Mouse (Mus musculus): ENCODE measurements around the gene Fignl2.
A peak's percentile ranks its signal among the peaks of the same experiment; 100 is the strongest.
"Not testable (repeated sequence)": the region's sequence is repeated elsewhere in the genome, so short reads cannot be mapped to it uniquely, and the experiment has no call there.

The Fignl2 gene

DNA sequence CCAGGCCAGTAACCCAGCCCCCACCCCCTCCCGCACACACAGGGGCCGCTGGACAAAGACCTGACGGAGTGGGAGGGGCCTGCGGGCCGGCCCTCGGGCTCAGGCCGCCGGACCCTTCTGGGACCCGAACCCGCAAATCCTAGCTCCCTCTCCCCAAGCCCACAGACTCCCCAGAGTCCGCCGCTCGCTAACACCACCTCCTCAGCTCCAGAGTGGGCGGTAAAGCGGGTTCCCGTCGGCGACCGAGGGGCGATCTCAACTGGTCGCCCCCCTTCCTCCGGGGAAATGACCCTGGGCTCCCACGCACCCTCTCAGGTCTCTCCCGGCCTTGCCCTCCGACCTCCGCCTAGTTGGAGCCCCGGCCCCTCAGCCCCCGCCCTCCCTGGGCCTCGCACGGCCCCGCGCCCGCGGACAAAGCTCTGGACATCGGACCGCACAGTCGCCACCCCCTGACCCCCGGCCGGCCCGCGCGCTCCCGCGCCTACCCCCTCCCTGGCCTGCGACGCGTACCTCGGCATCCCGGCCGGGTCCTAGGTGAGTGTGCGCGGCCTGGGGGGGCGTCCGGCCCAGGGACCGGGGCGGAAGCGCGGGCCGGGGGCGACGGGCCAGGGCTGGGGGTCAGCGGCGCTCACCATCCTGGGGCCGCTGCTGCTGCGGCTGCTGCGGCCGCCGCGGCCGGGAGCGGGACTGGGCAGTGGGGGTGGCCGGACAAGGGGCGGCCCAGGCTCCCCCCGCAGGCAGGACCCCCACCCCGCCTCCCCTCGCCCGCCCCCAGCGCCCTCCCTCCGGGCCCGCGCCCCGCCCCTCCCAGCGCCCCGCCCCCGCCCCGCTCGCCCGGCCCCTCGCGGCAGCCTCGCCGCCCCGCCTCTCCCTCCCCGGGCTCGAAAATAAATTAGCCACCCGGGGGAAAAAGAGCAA, at the start of gene Fignl2:
Gene Fignl2 (minus strand): TSS at position 755 of the 918 bp plus-strand sequence.
- peak; percentile 81 for DNase-seq (ENCODE audit: low spot score)

GRCm38 (mm10) chr15:101126876-101127544, 48.6 kb upstream of the Fignl2 start:
- no peak for DNase-seq (ENCODE audit: low spot score)

- no peak for DNase-seq (ENCODE audit: low spot score)
Measured at GRCm38 (mm10) chr15:101125561-101125960, 47.2 kb upstream of the Fignl2 start.

- no peak for DNase-seq (ENCODE audit: low spot score)
Measured at GRCm38 (mm10) chr15:101123202-101123601, 44.8 kb upstream of the Fignl2 start.

DNA sequence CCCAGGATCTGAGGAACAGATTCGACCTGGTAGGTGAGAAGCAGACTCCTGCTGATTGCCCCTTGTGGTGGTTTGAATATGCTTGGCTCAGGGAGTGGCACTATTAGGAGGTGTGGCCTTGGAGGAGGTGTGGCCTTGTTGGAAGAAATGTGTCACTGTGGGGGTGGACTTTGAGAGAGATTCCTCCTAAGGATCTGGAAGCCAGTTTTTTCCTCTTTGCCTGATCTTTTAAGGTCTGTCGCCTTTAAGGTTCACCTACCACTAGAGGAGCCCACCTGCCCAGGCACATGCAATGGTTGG, 43.9 kb upstream of the Fignl2 start:
- no peak for DNase-seq (ENCODE audit: low spot score)

- DNase-seq (ENCODE audit: low spot score): no peak
Measured at GRCm38 (mm10) chr15:101121411-101122289, 43.3 kb upstream of the Fignl2 start.

DNA sequence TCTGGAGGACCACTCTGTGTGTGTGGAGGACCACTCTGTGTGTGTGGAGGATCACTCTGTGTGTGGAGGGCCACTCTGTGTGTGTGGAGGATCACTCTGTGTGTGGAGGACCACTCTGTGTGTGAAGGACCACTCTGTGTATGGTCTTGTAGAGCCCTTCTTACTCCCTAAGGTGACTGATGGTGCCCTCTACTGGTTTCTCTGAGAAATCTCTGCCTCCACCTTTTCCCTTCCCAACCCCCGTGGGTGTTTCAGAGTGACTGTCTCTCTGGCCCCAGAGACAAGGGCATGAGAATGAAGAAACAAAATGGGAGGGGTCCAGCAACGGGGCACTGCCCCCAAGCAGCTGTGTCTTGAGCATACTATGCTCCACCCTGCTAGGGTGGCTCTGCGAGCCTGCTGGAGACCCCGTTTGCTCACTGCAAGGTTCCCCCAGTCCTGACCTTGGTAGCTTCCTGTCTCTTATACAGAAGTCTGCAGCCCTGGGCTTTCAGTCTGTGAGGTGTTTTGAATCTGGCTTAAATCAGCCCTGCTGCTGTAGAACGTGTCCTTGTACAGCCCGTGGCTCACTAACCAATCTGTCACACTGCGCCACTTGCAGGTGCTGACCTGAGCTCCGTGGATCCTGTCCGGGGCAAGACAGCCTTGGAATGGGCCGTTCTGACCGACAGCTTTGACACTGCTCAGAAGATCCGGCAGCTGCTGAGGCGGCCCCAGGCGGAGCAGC, 40.2 kb upstream of the Fignl2 start:
- DNase-seq (ENCODE audit: low spot score): no peak

DNA sequence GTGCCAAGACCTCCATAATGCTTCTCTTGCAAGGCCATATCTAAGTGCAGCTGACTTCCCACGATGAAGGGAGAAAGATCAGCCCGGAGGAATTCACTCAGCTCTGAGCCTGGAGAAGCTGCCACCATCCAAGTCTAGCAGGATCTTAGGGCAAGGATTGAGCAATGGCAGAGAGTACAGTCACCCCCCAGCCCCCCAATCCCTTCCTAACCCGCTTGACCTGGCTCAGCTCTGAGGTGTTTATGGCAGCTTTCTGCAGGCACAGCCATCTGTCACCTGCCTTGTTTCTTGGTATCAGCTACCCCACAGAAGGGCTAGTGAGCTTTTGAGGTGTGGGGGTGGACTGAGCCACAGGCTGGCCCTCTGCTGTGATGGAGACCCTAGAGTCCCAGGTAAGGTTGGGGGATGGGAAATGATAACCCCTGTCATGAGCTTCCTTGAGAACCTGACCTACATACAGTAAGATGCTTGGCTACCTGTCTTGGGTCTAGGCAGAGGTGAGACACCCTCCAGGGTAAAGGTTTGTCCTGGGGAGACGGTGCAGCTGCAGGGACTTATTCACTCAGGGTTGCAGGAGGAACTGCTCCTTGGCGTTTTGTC, 37.2 kb upstream of the Fignl2 start, which contains the start of gene Ankrd33:
Gene Ankrd33 (plus strand): TSS at position 245 of the 600 bp plus-strand sequence.
- no peak for DNase-seq (ENCODE audit: low spot score)

DNA sequence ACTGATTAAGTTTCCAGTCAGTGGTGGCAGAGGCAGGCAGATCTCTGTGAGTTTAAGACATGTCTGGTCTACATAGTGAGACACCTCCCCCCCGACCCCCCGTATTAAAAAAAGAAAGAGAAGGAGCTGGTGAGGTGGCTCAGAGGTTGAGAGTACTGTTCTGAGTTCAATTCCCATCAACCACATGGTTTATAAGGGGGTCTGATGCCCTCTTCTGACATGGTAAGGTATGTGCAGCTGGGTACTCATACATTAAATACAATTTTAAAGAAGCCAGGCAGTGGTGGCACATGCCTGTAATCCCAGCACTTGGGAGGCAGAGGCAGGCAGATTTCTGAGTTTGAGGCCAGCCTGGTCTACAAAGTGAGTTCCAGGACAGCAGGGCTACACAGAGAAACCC, 35.4 kb upstream of the Fignl2 start:
- not testable (repeated sequence) for DNase-seq (ENCODE audit: low spot score)

DNA sequence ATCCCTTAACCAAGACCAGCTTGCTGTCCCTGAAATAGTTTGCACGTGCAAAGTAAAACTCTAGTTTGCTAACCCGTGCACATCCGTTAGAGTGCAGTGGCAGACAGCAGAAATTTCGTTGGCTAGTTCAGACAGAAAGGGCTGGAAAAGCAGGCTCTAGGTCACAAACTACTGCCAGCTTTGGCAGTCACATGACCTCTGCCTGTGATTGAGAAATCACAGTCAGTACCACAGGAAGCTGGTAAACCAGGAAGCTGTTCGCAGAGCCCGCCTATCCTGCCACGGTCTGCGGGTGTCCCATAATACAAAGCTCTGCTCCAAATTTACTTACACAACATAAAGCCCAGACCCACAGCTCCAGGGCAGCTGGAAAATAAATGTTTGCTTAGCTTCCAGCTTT, 34.8 kb upstream of the Fignl2 start:
- DNase-seq (ENCODE audit: low spot score): no peak

DNA sequence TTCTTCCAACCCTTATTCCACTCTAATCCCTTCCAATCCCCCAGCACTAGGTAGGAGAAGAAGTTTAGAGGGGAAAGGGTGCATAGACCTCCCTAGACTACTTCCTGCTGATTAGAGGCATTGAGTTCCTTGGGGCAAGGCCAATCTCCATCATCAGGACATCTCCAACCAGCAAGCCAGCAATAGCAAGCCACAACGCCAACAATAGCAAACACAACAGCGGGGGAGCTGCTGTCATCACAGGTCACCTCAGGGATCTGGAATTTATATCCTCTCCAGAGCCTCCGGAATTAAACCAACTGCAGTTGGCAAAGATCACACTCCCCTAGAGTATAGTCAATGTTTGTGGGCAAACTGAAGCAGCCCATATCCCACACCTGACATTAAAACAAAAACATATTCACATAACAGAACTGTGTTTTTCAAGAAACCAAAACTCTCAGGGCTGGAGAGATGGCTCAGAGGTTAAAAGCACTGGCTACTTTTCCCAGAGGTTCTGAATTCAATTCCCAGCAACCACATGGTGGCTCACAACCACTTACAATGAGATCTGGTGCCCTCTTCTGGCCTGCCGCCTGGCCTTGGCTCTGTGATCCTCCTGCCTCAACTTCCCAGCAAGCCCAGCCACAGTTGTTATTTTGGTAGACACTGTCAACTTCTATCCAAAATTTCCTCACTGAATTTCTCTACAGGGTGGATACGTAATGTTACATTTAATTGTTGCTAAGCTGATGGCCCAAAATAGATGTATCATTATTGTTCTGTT, 29.7 kb upstream of the Fignl2 start:
- no peak for DNase-seq (ENCODE audit: low spot score)

- DNase-seq (ENCODE audit: low spot score): no peak
Measured at GRCm38 (mm10) chr15:101106011-101106410, 27.6 kb upstream of the Fignl2 start.

DNA sequence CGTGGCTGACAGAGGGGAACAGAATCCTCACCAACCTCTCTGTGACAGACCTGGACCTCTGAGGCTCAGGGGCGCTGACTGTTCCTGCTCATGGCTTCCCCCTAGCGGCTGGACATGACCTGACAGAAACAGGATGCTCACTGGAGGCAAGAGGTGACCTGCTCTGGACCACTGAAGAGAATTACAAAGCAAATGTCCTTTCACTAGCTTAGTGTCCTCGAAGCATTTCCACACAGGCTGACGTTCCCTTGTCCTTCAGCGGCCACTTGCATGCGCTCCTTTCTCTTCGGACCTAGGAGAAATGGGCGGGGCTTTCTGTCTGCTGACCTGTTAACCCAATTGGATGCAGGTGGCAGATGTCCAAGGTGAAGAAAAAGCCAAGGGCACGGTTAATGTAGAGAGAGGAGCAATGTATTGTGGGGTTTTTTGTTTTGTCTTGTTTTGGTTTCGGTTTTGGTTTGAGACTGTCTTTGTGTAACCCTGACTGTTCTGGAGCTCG, 27.2 kb upstream of the Fignl2 start:
- DNase-seq (ENCODE audit: low spot score): peak; percentile 72

DNA sequence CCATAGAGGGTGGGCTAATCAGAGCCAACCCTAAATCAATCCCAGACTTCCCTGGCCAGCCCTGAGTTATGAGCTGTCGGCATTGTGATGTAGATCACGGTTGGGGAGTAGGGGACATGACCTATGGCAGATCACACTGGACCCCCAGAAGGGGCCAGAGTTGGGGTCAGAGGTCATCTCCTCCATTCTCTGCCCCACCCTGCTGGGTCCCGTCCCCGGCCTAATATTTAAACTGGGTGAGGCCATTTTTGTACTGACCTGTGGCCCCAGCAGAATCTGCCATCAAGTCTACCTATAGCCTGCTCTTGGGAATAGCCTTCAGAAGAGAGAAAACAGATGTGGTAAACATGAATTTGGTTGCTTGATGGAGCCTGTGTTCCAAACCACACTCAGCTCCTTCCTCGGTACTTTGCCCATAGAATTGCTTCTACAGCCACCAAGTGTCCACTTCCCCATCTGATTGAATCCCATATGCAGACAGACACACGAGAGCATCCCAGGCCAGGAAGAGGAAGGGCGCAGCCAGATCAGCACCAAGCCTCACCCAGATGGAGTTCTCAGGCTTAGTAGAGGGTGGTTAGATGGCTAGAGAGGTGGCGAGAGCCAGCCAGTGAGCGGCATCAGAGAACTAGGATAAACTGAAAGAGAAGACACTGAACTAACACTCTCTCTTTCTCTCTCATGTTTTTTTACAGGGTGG, 25.4 kb upstream of the Fignl2 start:
- no peak for DNase-seq (ENCODE audit: low spot score)

DNA sequence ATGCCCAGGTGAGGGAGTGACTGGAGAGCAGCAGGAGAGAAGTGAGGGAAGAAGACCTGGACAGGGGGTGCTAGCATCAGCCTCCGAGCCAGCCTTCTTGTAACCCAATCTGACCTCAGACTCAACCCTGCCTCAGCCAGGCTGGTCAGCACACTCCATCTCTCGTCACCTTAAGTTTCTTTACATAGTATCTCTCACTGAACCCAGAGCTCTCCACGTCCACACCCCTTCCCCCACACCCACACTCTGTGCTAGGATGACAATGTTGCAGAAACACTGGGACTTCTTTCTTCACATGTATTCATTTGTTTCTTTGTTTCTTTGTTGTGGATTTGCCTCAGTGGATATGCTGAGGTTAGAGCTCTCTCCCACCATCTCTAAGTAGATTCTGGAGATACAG, 22.6 kb upstream of the Fignl2 start:
- DNase-seq (ENCODE audit: low spot score): no peak

- DNase-seq (ENCODE audit: low spot score): peak; percentile 77
Measured at GRCm38 (mm10) chr15:101097985-101098651, 19.8 kb upstream of the Fignl2 start.

DNA sequence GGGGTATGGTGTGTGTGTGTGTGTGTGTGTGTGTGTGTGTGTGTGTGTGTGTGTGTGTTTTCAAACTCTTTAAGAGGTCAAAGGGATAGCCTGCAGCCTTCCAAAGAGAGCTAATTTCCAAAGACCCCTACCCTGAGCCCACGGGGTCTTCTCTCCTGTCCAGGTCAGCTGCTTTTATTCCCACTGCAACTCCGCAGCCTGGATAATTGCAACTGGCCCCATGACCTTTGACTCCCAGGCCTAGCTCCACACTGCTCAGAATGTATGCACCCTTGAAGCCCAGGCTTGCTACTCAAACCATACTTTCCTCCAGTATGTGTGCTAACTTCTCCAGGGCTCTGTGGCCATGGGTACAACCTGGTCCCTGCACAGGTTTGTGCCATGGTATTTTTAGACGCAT, 17.0 kb upstream of the Fignl2 start:
- DNase-seq (ENCODE audit: low spot score): no peak

- DNase-seq (ENCODE audit: low spot score): peak; percentile 44
Measured at GRCm38 (mm10) chr15:101094979-101095378, 16.6 kb upstream of the Fignl2 start.

- peak; percentile 71 for DNase-seq (ENCODE audit: low spot score)
Measured at GRCm38 (mm10) chr15:101093988-101094387, 15.6 kb upstream of the Fignl2 start.

Data from yolk sac, embryonic 10.5 days (tissue).